Mouse (Mus musculus) erythroblast, embryonic 14.5 days (primary cell): ENCODE measurements at regions not wholly inside any gene's neighbourhood (a gene's known extent, or its start where the extent isn't known, plus 50 kb on each side); places are given as distances from the start of the nearest gene placed in this dataset.

Experiments
- GATA1 ChIP-seq: IDR thresholded peaks from 2 replicates; pipeline ENCODE4 v1.6.1; 2012; ENCODE audit warnings: low read length, inconsistent platforms, mixed read lengths
- TAL1 ChIP-seq: IDR thresholded peaks from 3 replicates; pipeline ENCODE4 v1.6.1; 2012; ENCODE audit warnings: low read length, inconsistent platforms, mixed read lengths

DNA sequence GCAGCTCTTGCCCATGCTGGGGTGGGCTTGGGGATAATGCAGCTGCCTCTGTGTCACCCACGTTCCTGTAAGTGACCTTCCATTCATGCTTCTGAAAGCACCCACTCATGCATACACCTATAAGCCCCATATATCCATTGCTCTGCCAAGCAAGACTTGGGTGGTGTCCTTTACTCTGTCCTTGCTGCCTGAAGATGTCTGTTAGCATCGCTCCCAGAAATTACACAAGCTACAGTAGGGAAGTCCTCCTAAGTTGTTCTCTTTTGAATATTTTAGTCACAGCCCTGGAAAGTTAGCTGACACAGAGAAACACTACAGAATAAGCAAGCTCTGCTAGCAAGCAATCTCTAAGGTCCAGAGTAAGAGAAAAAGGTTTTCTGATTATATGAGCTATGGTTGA lies 129.2 kb upstream of the Lgalsl start:
- TF ChIP-seq TAL1 (no peak), GATA1 (no peak)
